Mouse (Mus musculus) hindbrain, embryonic 12.5 days (tissue): ENCODE data around the gene Gbx1. TPM values are rescaled to one million over a fixed set of nuclear protein-coding genes. Genes with fewer than 3 reads are reported as not detected.

Experiments used
- ATAC-seq: fragments of 200-750 bp; cut with Nextera tagmentation; 2 replicates; pipeline ENCODE4 v1.8.0; 2017; ENCODE audit warnings: moderate TSS enrichment; ENCODE audit not compliant: low FRiP score
- H3K27ac ChIP-seq: fragments of 300-500 bp; sonication (generic); 2 replicates; pipeline ENCODE4 v1.5.1; 2016; ENCODE audit warnings: mild to moderate bottlenecking
- H3K27me3 ChIP-seq: fragments of 300-500 bp; sonication (generic); 2 replicates; pipeline ENCODE4 v1.6.1; 2016; ENCODE audit warnings: mild to moderate bottlenecking
- H3K36me3 ChIP-seq: fragments of 300-500 bp; sonication (generic); 2 replicates; pipeline ENCODE4 v1.6.1; 2016; ENCODE audit warnings: mild to moderate bottlenecking
- H3K4me1 ChIP-seq: fragments of 300-500 bp; sonication (generic); 2 replicates; pipeline ENCODE4 v1.6.1; 2016
- H3K4me2 ChIP-seq: fragments of 300-500 bp; sonication (generic); replicated peaks from 2 replicates; pipeline ENCODE4 v1.6.1; 2016; ENCODE audit warnings: mild to moderate bottlenecking
- H3K4me3 ChIP-seq: fragments of 300-500 bp; sonication (generic); 2 replicates; pipeline ENCODE4 v1.5.1; 2016; ENCODE audit warnings: mild to moderate bottlenecking
- H3K9ac ChIP-seq: fragments of 300-500 bp; sonication (generic); 2 replicates; pipeline ENCODE4 v1.6.1; 2016; ENCODE audit warnings: mild to moderate bottlenecking, moderate library complexity
- H3K9me3 ChIP-seq: fragments of 300-500 bp; sonication (generic); replicated peaks from 2 replicates; pipeline ENCODE4 v1.6.1; 2016; ENCODE audit warnings: mild to moderate bottlenecking
- WGBS: fragments of 180-500 bp; shearing (Covaris S2); methylation state at CpG from one replicate; pipeline ENCODE4 v1.1.7; 2016; 5-methylcytosine and 5-hydroxymethylcytosine counted together
- polyA plus RNA-seq: library from polyadenylated mRNA; unstranded; fragments of >200 nt; fragmentation: Nextera tagmentation; extraction: Ambion mirVana; gene quantifications from 2 replicates; pipeline ENCODE4 v1.2.1, GENCODE M21; 2016

Gene Gbx1
- polyA plus RNA-seq, 1 experiment from 2014 or later, result 5.6 TPM

GRCm38 (mm10) chr5:24492546-24493285 is 34.3 kb downstream of the Gbx1 start:
- H3K4me3 ChIP-seq, result no peak overlapping the region
- H3K27me3 ChIP-seq, result no peaks in the 10 kb centered on the region; the same call in 1 of the 2 replicates
- H3K9ac ChIP-seq, result no peak overlapping the region
- 93% methylated on average over 16 of the region's 16 CpGs for WGBS
- peaks cover 43% of the 10 kb centered on the region for H3K4me1 ChIP-seq
- no peak for ATAC-seq
- no peak overlapping the region for H3K27ac ChIP-seq
- no peaks in the 10 kb centered on the region for H3K9me3 ChIP-seq
- H3K36me3 ChIP-seq, result peaks cover 84% of the 10 kb centered on the region
- no peak overlapping the region for H3K4me2 ChIP-seq

GRCm38 (mm10) chr5:24490413-24490920 is 36.5 kb downstream of the Gbx1 start:
- peak overlapping the region; percentile 45; the same call in 1 of the 2 replicates for H3K27ac ChIP-seq
- peaks cover 76% of the 10 kb centered on the region for H3K36me3 ChIP-seq
- no peak for ATAC-seq
- no peaks in the 10 kb centered on the region for H3K9me3 ChIP-seq
- 67% methylated on average over 14 of the region's 14 CpGs for WGBS
- H3K27me3 ChIP-seq, result no peaks in the 10 kb centered on the region
- H3K4me3 ChIP-seq, result no peak overlapping the region
- H3K4me1 ChIP-seq, result peaks cover 29% of the 10 kb centered on the region
- H3K4me2 ChIP-seq, result no peak overlapping the region
- H3K9ac ChIP-seq, result no peak overlapping the region

GRCm38 (mm10) chr5:24486738-24487137 is 40.3 kb downstream of the Gbx1 start:
- no peaks in the 10 kb centered on the region for H3K9me3 ChIP-seq
- ATAC-seq, result no peak
- H3K9ac ChIP-seq, result no peak overlapping the region
- no peak overlapping the region for H3K4me2 ChIP-seq
- no peak overlapping the region for H3K4me3 ChIP-seq
- 95% methylated on average over 5 of the region's 5 CpGs for WGBS
- H3K27me3 ChIP-seq, result no peaks in the 10 kb centered on the region
- H3K4me1 ChIP-seq, result peaks cover 54% of the 10 kb centered on the region
- H3K27ac ChIP-seq, result no peak overlapping the region
- peaks cover 70% of the 10 kb centered on the region for H3K36me3 ChIP-seq

- Histone ChIP-seq H3K27me3 (no peaks in the 10 kb centered on the region), H3K9me3 (no peaks in the 10 kb centered on the region), H3K4me2 (no peak overlapping the region), H3K27ac (no peak overlapping the region), H3K36me3 (peaks cover 66% of the 10 kb centered on the region), H3K4me1 (peaks cover 60% of the 10 kb centered on the region), H3K4me3 (no peak overlapping the region), H3K9ac (no peak overlapping the region)
- WGBS, result under 1% methylated on average over 8 of the region's 8 CpGs
- no peak for ATAC-seq
Measured at GRCm38 (mm10) chr5:24486097-24486496, 40.9 kb downstream of the Gbx1 start.

DNA sequence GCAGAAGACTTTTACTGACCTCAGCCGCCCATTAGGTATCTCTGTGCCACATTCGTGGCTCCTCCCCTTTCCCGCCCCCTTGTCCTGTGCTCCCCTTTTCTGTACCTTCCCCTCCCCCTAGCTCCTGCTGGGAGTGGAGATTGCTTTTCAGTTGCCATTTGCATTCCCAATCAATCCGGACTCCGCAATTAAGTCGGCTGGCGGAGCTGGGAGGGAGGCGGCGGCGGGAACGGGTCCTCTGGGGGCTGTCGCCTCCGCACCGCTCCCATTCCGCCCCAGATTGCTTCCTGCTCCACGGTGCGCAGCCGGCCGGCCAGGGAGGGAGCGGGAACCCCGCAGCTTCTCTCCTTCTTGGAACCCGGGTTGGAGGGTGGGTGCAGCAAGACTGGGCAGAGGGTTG is 42.0 kb downstream of the Gbx1 start:
- ATAC-seq, result peak; percentile 27; the same call in 1 of the 2 replicates
- H3K4me3 ChIP-seq, result peak overlapping the region; percentile 12; the same call in 1 of the 2 replicates

GRCm38 (mm10) chr5:24483326-24483725 is 43.7 kb downstream of the Gbx1 start:
- H3K36me3 ChIP-seq, result peaks cover 67% of the 10 kb centered on the region
- H3K9me3 ChIP-seq, result no peaks in the 10 kb centered on the region
- H3K27me3 ChIP-seq, result 0 out of 2 replicates have a peak, but pooled peaks cover 3% of the 10 kb centered on the region
- H3K4me3 ChIP-seq, result no peak overlapping the region
- H3K4me2 ChIP-seq, result no peak overlapping the region
- ATAC-seq, result peak; percentile 12; the same call in 1 of the 2 replicates
- peaks cover 64% of the 10 kb centered on the region for H3K4me1 ChIP-seq
- 25% methylated on average over 11 of the region's 11 CpGs for WGBS
- H3K27ac ChIP-seq, result peak overlapping the region; percentile 7; the same call in 1 of the 2 replicates
- H3K9ac ChIP-seq, result no peak overlapping the region

More for the DNA sequence above, 42.0 kb downstream of the Gbx1 start:
- Histone ChIP-seq H3K4me2 (peak overlapping the region; percentile 45), H3K9ac (peak overlapping the region; percentile 43), H3K36me3 (peaks cover 67% of the 10 kb centered on the region), H3K9me3 (no peaks in the 10 kb centered on the region), H3K4me1 (peaks cover 69% of the 10 kb centered on the region), H3K27ac (peak overlapping the region; percentile 76), H3K27me3 (0 out of 2 replicates have a peak, but pooled peaks cover 3% of the 10 kb centered on the region)
- 23% methylated on average over 22 of the region's 22 CpGs for whole genome bisulfite sequencing

DNA sequence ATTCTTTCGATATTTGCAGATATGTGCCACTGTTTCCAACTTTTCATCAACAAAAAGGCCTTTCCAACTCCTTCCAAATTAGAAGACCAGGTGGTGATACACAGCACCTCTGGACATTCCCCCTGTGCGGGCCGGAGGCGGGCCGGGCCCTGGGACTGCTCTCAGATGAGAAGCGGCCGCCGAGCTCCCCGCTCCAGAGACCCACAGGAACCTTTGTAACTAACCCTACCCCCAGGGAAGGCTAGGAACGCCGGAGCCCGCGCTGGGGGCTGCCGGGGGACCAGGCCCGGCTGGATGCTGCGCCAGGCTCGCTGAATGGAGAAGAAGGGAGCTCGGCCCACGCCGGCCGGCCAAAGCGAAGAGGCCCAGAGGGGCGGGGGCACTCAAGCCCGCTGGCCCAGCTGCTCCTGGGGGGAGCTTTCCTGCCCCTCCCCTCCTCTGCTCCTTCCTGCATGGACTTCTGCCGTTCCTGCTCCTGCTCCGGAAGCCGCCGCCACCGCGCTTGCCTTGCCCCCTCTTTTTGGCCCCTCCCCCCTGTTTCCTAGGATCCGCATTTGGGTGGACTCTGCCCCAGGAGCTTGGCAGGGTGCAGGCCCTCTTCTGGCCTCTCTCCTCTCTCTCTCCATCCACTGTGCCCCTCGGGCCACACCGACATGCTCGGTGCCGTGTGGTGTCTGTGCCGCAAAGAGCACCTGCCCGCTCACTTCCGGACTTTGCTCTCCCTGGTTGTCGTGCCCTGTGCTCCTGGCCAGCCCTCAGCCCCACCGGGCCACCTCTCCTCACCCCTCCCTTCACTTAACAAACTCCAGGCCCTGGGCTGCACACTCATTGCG is 44.5 kb downstream of the Gbx1 start:
- no peak for ATAC-seq
- Histone ChIP-seq H3K36me3 (peaks cover 67% of the 10 kb centered on the region), H3K4me1 (peaks cover 59% of the 10 kb centered on the region)

DNA sequence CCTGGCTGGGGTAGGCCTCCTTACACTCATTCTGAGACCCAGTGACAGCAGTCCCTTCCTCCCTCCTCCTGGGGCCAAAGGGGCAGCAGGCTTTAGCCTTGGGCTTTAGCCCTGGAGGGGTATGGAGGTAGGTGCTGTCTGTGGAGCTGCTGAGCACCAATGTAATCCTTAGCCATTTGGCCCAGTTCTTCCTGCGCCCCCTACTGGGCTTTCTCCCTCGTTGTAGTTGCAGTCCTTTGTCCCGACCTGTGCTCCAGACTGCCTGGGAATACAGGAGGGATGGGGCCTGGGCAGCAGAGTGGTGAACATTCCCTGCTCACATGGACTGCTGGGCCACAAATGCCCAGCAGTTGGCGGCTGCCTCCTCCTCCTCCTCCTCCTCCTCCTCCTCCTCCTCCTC is 45.4 kb downstream of the Gbx1 start:
- Histone ChIP-seq H3K36me3 (peaks cover 69% of the 10 kb centered on the region), H3K27ac (0 out of 2 replicates have a peak overlapping the region, but pooled peaks have one; percentile 0), H3K4me2 (no peak overlapping the region), H3K9me3 (no peaks in the 10 kb centered on the region), H3K9ac (no peak overlapping the region), H3K4me3 (no peak overlapping the region), H3K4me1 (peaks cover 60% of the 10 kb centered on the region), H3K27me3 (peaks cover 3% of the 10 kb centered on the region; the same call in 1 of the 2 replicates)
- ATAC-seq, result peak; percentile 36; the same call in 1 of the 2 replicates
- 0% methylated on average over 3 of the region's 4 CpGs for WGBS

More for the DNA sequence above, 44.5 kb downstream of the Gbx1 start:
- H3K9ac ChIP-seq, result peak overlapping the region; percentile 35; the same call in 1 of the 2 replicates
- no peak overlapping the region for H3K4me3 ChIP-seq
- 38% methylated on average over 41 of the region's 41 CpGs for WGBS
- H3K27me3 ChIP-seq, result 0 out of 2 replicates have a peak, but pooled peaks cover 3% of the 10 kb centered on the region
- 0 out of 2 replicates have a peak overlapping the region, but pooled peaks have one; percentile 9 for H3K4me2 ChIP-seq
- H3K9me3 ChIP-seq, result no peaks in the 10 kb centered on the region
- peak overlapping the region; percentile 46; the same call in 1 of the 2 replicates for H3K27ac ChIP-seq

GRCm38 (mm10) chr5:24477909-24478308 is 49.1 kb downstream of the Gbx1 start:
- Histone ChIP-seq H3K4me3 (no peak overlapping the region), H3K9me3 (no peaks in the 10 kb centered on the region), H3K27ac (no peak overlapping the region), H3K9ac (no peak overlapping the region), H3K4me1 (peaks cover 63% of the 10 kb centered on the region), H3K4me2 (no peak overlapping the region), H3K27me3 (peaks cover 33% of the 10 kb centered on the region), H3K36me3 (peaks cover 53% of the 10 kb centered on the region)
- WGBS, result 87% methylated on average over 9 of the region's 9 CpGs
- ATAC-seq, result no peak

GRCm38 (mm10) chr5:24475476-24476241 is 51.3 kb downstream of the Gbx1 start:
- 81% methylated on average over 6 of the region's 6 CpGs for WGBS
- peaks cover 40% of the 10 kb centered on the region for H3K36me3 ChIP-seq
- no peak overlapping the region for H3K4me2 ChIP-seq
- peaks cover 48% of the 10 kb centered on the region for H3K4me1 ChIP-seq
- H3K4me3 ChIP-seq, result no peak overlapping the region; the same call in 1 of the 2 replicates
- no peak overlapping the region for H3K27ac ChIP-seq
- peak overlapping the region; percentile 9; the same call in 1 of the 2 replicates for H3K9ac ChIP-seq
- H3K9me3 ChIP-seq, result no peaks in the 10 kb centered on the region
- H3K27me3 ChIP-seq, result peaks cover 42% of the 10 kb centered on the region
- no peak for ATAC-seq

DNA sequence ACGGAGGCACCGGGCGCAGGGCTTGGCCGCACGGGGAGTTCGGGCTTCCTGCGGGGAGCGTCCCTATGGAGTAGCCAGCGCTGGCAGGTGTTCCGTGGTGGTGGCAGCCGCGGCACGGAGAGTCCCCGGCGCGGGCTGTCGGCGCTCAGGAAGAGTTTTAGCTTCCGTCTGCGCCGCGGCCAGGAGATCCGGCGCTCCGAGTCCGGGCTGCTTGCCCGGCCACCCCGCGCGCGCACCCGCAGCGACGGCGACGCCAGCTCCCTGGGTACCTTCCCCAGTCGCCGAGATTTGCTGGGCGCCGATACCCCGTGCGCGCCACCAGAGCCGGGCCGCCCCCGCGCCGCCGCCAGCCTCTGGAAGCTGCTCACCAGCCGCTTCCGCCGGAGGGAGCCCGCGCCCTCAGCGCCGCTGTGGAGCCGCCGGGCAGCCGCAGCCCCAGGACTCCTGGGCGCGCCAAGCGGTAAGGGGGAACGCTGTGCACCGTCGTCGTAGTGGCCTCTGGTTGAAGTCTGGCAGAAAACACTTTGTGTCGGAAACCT is 52.2 kb downstream of the Gbx1 start:
- Histone ChIP-seq H3K4me1 (peaks cover 41% of the 10 kb centered on the region), H3K27ac (no peak overlapping the region), H3K4me3 (peak overlapping the region; percentile 38), H3K9me3 (no peaks in the 10 kb centered on the region), H3K9ac (peak overlapping the region; percentile 69), H3K4me2 (peak overlapping the region; percentile 74), H3K36me3 (peaks cover 31% of the 10 kb centered on the region), H3K27me3 (peaks cover 40% of the 10 kb centered on the region)
- ATAC-seq, result no peak
- WGBS, result 3% methylated on average over 58 of the region's 67 CpGs
